Mouse (Mus musculus) liver, adult 10 weeks (tissue): ENCODE data around the gene Fam114a1. TPM values are rescaled to one million over a fixed set of nuclear protein-coding genes. Genes with fewer than 3 reads are reported as not detected.

ENCODE experiments used
- polyA plus RNA-seq: library from polyadenylated mRNA; stranded (reverse); fragments of 350-450 nt; fragmentation: Illumina TruSeq; extraction: RNeasy Lipid Tissue Mini Kit (QIAGEN cat#74804); gene quantifications from one replicate; pipeline ENCODE4 v1.2.3, GENCODE M21; 2014; ENCODE audit warnings: low read depth, low replicate concordance

Gene Fam114a1
- 18.0 TPM for polyA plus RNA-seq

DNA sequence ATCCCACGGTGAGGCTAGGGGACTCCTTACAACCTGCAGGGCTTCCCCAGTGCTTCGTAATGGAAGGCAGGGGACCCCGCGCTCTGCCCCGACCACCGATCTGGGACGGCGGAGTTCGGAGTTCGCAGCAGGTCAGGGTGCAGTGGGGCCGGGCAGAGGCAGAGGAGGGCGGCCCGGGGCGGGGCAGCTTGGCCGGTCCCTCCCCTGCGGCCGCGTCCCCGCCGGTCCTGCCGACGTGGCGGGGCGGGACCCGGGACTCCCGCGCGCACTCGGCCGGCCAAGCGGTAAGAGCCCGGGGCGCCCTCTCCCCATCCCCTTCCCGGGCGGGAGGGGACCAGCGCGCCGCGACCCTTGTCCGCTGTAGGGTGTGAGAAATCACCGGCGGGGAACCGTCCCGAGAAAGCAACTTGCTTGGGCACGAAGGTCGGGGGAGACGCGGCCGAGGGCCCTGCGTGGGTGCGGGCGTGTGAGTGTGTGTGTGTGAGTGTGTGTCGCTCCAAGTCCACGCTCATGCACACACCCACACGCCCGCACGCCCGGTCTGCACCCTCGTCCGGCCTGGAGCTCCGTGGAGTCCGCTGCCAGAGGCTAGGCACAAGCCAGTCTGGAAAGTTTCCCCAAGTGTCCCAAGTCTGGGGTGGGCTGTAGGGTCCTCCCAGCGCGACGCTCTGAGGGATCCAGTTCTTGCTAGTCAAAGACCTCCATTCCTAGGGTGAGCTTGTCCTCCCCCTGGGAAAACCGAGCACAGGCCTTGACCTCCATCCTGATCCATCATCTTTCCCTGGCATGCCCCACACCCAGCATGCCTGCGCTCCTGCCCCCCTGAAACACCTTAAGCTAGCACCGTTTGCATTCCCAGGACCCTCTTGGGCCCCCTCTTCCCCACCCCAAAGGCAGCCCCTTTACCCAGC, at the start of gene Fam114a1:
Gene Fam114a1 (plus strand): TSS at position 211 of the 911 bp plus-strand sequence.

DNA sequence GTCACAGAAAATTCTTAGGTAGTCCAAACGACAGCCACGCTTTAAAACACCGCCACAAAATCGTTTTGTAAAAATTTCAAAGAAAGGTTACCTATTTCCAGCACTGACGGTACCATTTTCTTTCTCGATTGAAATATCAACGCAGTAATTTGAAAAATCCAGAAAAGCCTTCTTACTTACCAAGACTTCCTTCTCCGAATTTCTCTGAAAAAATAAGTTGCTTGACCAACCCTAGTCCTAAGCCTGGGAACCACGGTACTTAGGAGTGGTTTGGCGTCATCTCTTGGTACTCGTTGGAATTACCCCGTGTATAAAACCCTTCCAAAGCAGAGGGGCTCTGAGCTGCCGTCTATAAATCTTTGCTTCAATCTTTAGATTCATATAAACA, 10.0 kb upstream of the Fam114a1 start, which contains the start of gene Tlr6:
Gene Tlr6 (minus strand): TSS at position 255 of the 388 bp plus-strand sequence.

Other genes starting within 250 kb of the Fam114a1 start
- 37.9 TPM for gene Klf3, start 166.7 kb upstream of the Fam114a1 start, polyA plus RNA-seq
- gene Tlr1, start 36.5 kb upstream of the Fam114a1 start, polyA plus RNA-seq: 1.7 TPM
- gene Tlr6, start 10.0 kb upstream of the Fam114a1 start, polyA plus RNA-seq: 0.37 TPM
- 0.74 TPM for gene Tmem156, start 122.1 kb downstream of the Fam114a1 start, polyA plus RNA-seq
- gene Klhl5, start 137.5 kb downstream of the Fam114a1 start, polyA plus RNA-seq: 35.6 TPM
- 1.4 TPM for gene Wdr19, start 229.6 kb downstream of the Fam114a1 start, polyA plus RNA-seq